Mouse (Mus musculus) embryonic stem cell, embryonic (primary cell): Measurements from ENCODE around the gene Cd164l2.

Experiments used
- CTCF ChIA-PET, 4 experiments: fragments of 300-600 bp in 2 of 4; fragments of 350-600 bp in 2 of 4; sonication (Branson Sonifier 250); formaldehyde crosslinking; loops; one replicate each; lab custom pipeline; 2022; ENCODE audit warnings: inconsistent platforms in 2 of 4; lab: Charles Lee
- POLR2A ChIA-PET, 4 experiments: fragments of 300-600 bp in 2 of 4; fragments of 350-600 bp in 2 of 4; sonication (Branson Sonifier 250); formaldehyde crosslinking; loops; one replicate each; lab custom pipeline; 2022; ENCODE audit warnings: antibody characterized with exemption in 4 of 4, inconsistent platforms in 1 of 4; lab: Charles Lee

The Cd164l2 gene

GRCm38 (mm10) chr4:133211751-133212561 is at the start of gene Cd164l2, which contains the start of gene Gpr3:
Cd164l2 (plus strand) TSS chr4:133212131.
Gpr3 (minus strand) TSS chr4:133212536.
- CTCF ChIA-PET, result interaction anchor here in 3 of 4 experiments (0.7 to 2.8 kb wide), 15 partner anchors 9 to 90 kb away, joined by 3 to 14 read pairs (median 4); no protein-coding TSS in a partner anchor
- POLR2A ChIA-PET, result interaction anchor here in 3 of 4 experiments (0.9 to 3.5 kb wide), 15 partner anchors 9 to 268 kb away, joined by 3 to 20 read pairs (median 3); partner anchors contain the start of genes Tent5b (in 1 of the 3) and Wdtc1 (in 1 of the 3)

- ChIA-PET CTCF (interaction anchor here in 2 of 4 experiments (0.7 kb wide), 2 partner anchors 43 to 204 kb away, joined by 3 to 5 read pairs; no protein-coding TSS in a partner anchor), POLR2A (interaction anchor here in 2 of 4 experiments (0.5 to 2.2 kb wide), 9 partner anchors 9 to 339 kb away, joined by 3 to 6 read pairs (median 3); no protein-coding TSS in a partner anchor)
These were observed 49.7 kb upstream of the Cd164l2 start for GRCm38 (mm10) chr4:133162196-133162595.

GRCm38 (mm10) chr4:133166773-133167172 is 45.2 kb upstream of the Cd164l2 start:
- ChIA-PET POLR2A (interaction anchor here in 2 of 4 experiments (0.6 to 2.1 kb wide), 16 partner anchors 10 to 203 kb away, joined by 3 to 10 read pairs (median 5); partner anchors contain the start of genes Slc9a1 (in 1 of the 2) and Wasf2 (in 1 of the 2)), CTCF (interaction anchor here in 3 of 4 experiments (0.9 to 1.4 kb wide), 3 partner anchors 13 to 141 kb away, joined by 3 read pairs; no protein-coding TSS in a partner anchor)

GRCm38 (mm10) chr4:133169237-133170055 is 42.5 kb upstream of the Cd164l2 start:
- ChIA-PET CTCF (interaction anchor here in 1 of 4 experiments (1.4 kb wide), 1 partner anchor 13 kb away, joined by 3 read pairs; no protein-coding TSS in a partner anchor), POLR2A (interaction anchor here in 2 of 4 experiments (0.6 to 3.0 kb wide), 15 partner anchors 8 to 108 kb away, joined by 3 to 16 read pairs (median 4); partner anchors contain the start of gene Wasf2 (in 1 of the 2))

GRCm38 (mm10) chr4:133170056-133170524 is 41.8 kb upstream of the Cd164l2 start:
- CTCF ChIA-PET, result interaction anchor here in 1 of 4 experiments (0.7 kb wide), 1 partner anchor 181 kb away, joined by 3 read pairs; no protein-coding TSS in a partner anchor
- POLR2A ChIA-PET, result interaction anchor here in 2 of 4 experiments (0.8 to 3.0 kb wide), 7 partner anchors 8 to 183 kb away, joined by 3 to 16 read pairs (median 3); partner anchors contain the start of gene Wasf2 (in 1 of the 2)

- CTCF ChIA-PET, result interaction anchor here in 2 of 4 experiments (0.7 kb wide), 2 partner anchors 162 to 181 kb away, joined by 3 to 4 read pairs; no protein-coding TSS in a partner anchor
- POLR2A ChIA-PET, result interaction anchor here in 1 of 4 experiments (0.7 to 3.0 kb wide), 5 partner anchors 7 to 182 kb away, joined by 3 to 16 read pairs (median 3); no protein-coding TSS in a partner anchor
These were observed 41.3 kb upstream of the Cd164l2 start for GRCm38 (mm10) chr4:133170616-133171015.

- POLR2A ChIA-PET, result interaction anchor here in 2 of 4 experiments (0.6 to 1.5 kb wide), 8 partner anchors 10 to 287 kb away, joined by 3 to 6 read pairs (median 3); no protein-coding TSS in a partner anchor
- CTCF ChIA-PET, result interaction anchor here in 1 of 4 experiments (0.6 kb wide), 1 partner anchor 28 kb away, joined by 5 read pairs; no protein-coding TSS in a partner anchor
These were observed 39.5 kb upstream of the Cd164l2 start for GRCm38 (mm10) chr4:133172451-133172850.

GRCm38 (mm10) chr4:133174361-133174760 is 37.6 kb upstream of the Cd164l2 start:
- ChIA-PET CTCF (interaction anchor here in 1 of 4 experiments (0.9 to 2.2 kb wide), 2 partner anchors 11 to 15 kb away, joined by 3 to 5 read pairs; no protein-coding TSS in a partner anchor), POLR2A (interaction anchor here in 2 of 4 experiments (0.7 to 2.5 kb wide), 5 partner anchors 10 to 229 kb away, joined by 3 to 10 read pairs (median 4); no protein-coding TSS in a partner anchor)

- ChIA-PET POLR2A (interaction anchor here in 2 of 4 experiments (0.6 to 2.5 kb wide), 7 partner anchors 9 to 129 kb away, joined by 3 to 10 read pairs (median 4); no protein-coding TSS in a partner anchor), CTCF (interaction anchor here in 2 of 4 experiments (0.6 to 2.2 kb wide), 3 partner anchors 11 to 60 kb away, joined by 3 to 5 read pairs (median 3); no protein-coding TSS in a partner anchor)
These were observed 36.7 kb upstream of the Cd164l2 start for GRCm38 (mm10) chr4:133175274-133175673.

- CTCF ChIA-PET, result interaction anchor here in 3 of 4 experiments (0.5 to 2.2 kb wide), 8 partner anchors 10 to 239 kb away, joined by 3 to 5 read pairs (median 3); no protein-coding TSS in a partner anchor
- POLR2A ChIA-PET, result interaction anchor here in 3 of 4 experiments (0.5 to 3.8 kb wide), 15 partner anchors 8 to 363 kb away, joined by 3 to 16 read pairs (median 3); partner anchors contain the start of gene Ppp1r8 (in 1 of the 3)
These were observed 35.8 kb upstream of the Cd164l2 start for GRCm38 (mm10) chr4:133175998-133176760.

- ChIA-PET CTCF (interaction anchor here (0.6 to 1.5 kb wide), 7 partner anchors 10 to 238 kb away, joined by 3 to 5 read pairs (median 3); no protein-coding TSS in a partner anchor), POLR2A (interaction anchor here in 3 of 4 experiments (0.5 to 3.8 kb wide), 16 partner anchors 8 to 362 kb away, joined by 3 to 16 read pairs (median 3); partner anchors contain the start of gene Ppp1r8 (in 1 of the 3))
These were observed 35.0 kb upstream of the Cd164l2 start for GRCm38 (mm10) chr4:133176761-133177403.

GRCm38 (mm10) chr4:133178305-133178704 is 33.6 kb upstream of the Cd164l2 start:
- ChIA-PET POLR2A (interaction anchor here in 2 of 4 experiments (0.6 to 3.8 kb wide), 11 partner anchors 9 to 129 kb away, joined by 3 to 16 read pairs (median 3); no protein-coding TSS in a partner anchor), CTCF (interaction anchor here in 3 of 4 experiments (0.6 to 0.9 kb wide), 3 partner anchors 14 to 302 kb away, joined by 3 to 4 read pairs (median 3); partner anchors contain the start of gene Tent5b (in 1 of the 3))

GRCm38 (mm10) chr4:133179258-133179657 is 32.7 kb upstream of the Cd164l2 start:
- ChIA-PET CTCF (interaction anchor here in 1 of 4 experiments (0.6 kb wide), 1 partner anchor 550 kb away, joined by 3 read pairs; no protein-coding TSS in a partner anchor), POLR2A (interaction anchor here in 2 of 4 experiments (1.0 to 3.8 kb wide), 8 partner anchors 10 to 128 kb away, joined by 3 to 16 read pairs (median 6); no protein-coding TSS in a partner anchor)

- ChIA-PET POLR2A (interaction anchor here in 3 of 4 experiments (0.6 to 2.3 kb wide), 6 partner anchors 12 to 199 kb away, joined by 3 to 11 read pairs (median 4); no protein-coding TSS in a partner anchor), CTCF (interaction anchor here in 1 of 4 experiments (1.2 kb wide), 1 partner anchor 115 kb away, joined by 3 read pairs; no protein-coding TSS in a partner anchor)
These were observed 29.4 kb upstream of the Cd164l2 start for GRCm38 (mm10) chr4:133182439-133183033.
